Mouse (Mus musculus) forebrain, postnatal 0 days (tissue): ENCODE measurements around the gene Nptx1. TPM values are rescaled to one million over a fixed set of nuclear protein-coding genes. Genes with fewer than 3 reads are reported as not detected.

Source experiments
- ATAC-seq: fragments of 200-750 bp; cut with Nextera tagmentation; 2 replicates; pipeline ENCODE4 v1.8.0; 2017; ENCODE audit warnings: mild to moderate bottlenecking, moderate library complexity
- DNase-seq: peaks from one replicate; pipeline ENCODE4 v3.0.0-alpha.2; 2015
- H3K27ac ChIP-seq: fragments of 300-500 bp; sonication (generic); 2 replicates; pipeline ENCODE4 v1.5.1; 2014; ENCODE audit warnings: low read depth, mild to moderate bottlenecking, antibody characterized with exemption, low read length, moderate library complexity, mixed read lengths
- H3K27me3 ChIP-seq: fragments of 300-500 bp; sonication (generic); 2 replicates; pipeline ENCODE4 v1.6.1; 2014; ENCODE audit warnings: mild to moderate bottlenecking, low read length, mixed read lengths; ENCODE audit not compliant: insufficient read depth
- H3K36me3 ChIP-seq: fragments of 300-500 bp; sonication (generic); 2 replicates; pipeline ENCODE4 v1.6.1; 2014; ENCODE audit warnings: mild to moderate bottlenecking, moderate library complexity; ENCODE audit not compliant: insufficient read depth
- H3K4me1 ChIP-seq: fragments of 300-500 bp; sonication (generic); 2 replicates; pipeline ENCODE4 v1.6.1; 2014; ENCODE audit warnings: antibody characterized with exemption; ENCODE audit not compliant: insufficient read depth
- H3K4me2 ChIP-seq: fragments of 300-500 bp; sonication (generic); 2 replicates; pipeline ENCODE4 v1.6.1; 2014; ENCODE audit warnings: low read depth, mild to moderate bottlenecking, moderate library complexity
- H3K4me3 ChIP-seq: fragments of 300-500 bp; sonication (generic); 2 replicates; pipeline ENCODE4 v1.5.1; 2014; ENCODE audit warnings: low read depth, low read length, mixed read lengths
- H3K9ac ChIP-seq: fragments of 300-500 bp; sonication (generic); 2 replicates; pipeline ENCODE4 v1.6.1; 2014; ENCODE audit warnings: mild to moderate bottlenecking
- H3K9me3 ChIP-seq: fragments of 300-500 bp; sonication (generic); 2 replicates; pipeline ENCODE4 v1.6.1; 2016; ENCODE audit warnings: low read length
- CTCF ChIP-seq: sonication (generic); IDR thresholded peaks from 2 replicates; pipeline ENCODE4 v1.5.1; 2016; ENCODE audit warnings: antibody characterized with exemption, control low read depth, low read depth
- WGBS: fragments of 180-500 bp; shearing (Covaris S2); extraction: QIAGEN DNeasy Blood & Tissue Kit; methylation state at CpG from one replicate; pipeline ENCODE4 v1.1.7; 2014; 5-methylcytosine and 5-hydroxymethylcytosine counted together
- polyA plus RNA-seq: library from polyadenylated mRNA; unstranded; fragments of >200 nt; fragmentation: Nextera tagmentation; extraction: Ambion mirVana; gene quantifications from 2 replicates; pipeline ENCODE4 v1.2.1, GENCODE M21; 2015
- total RNA-seq: library from RNA; depleted of rRNA; stranded (reverse); fragments of >200 nt; gene quantifications from 2 replicates; pipeline ENCODE4 v1.2.3, GENCODE M21; 2014

Nptx1 gene
- total and polyA plus RNA-seq, 2 experiments from 2014 or later, result 6.9 to 14.2 TPM

GRCm38 (mm10) chr11:119524545-119524949, 23.0 kb downstream of the Nptx1 start:
- peaks cover 14% of the 10 kb centered on the region; the same call in 1 of the 2 replicates for H3K4me1 ChIP-seq
- H3K27me3 ChIP-seq, result no peaks in the 10 kb centered on the region
- H3K36me3 ChIP-seq, result no peaks in the 10 kb centered on the region
- peak; percentile 96 for ATAC-seq
- no peak overlapping the region for H3K27ac ChIP-seq
- peak overlapping the region; percentile 17; the same call in 1 of the 2 replicates for H3K4me3 ChIP-seq
- H3K9ac ChIP-seq, result peak overlapping the region; percentile 37; the same call in 1 of the 2 replicates
- H3K4me2 ChIP-seq, result peak overlapping the region; percentile 54
- no peaks in the 10 kb centered on the region for H3K9me3 ChIP-seq
- peak; percentile 93 for DNase-seq
- no peak for TF ChIP-seq CTCF
- WGBS, result under 1% methylated on average over 32 of the region's 33 CpGs

GRCm38 (mm10) chr11:119523392-119523791, 24.2 kb downstream of the Nptx1 start:
- Histone ChIP-seq H3K4me2 (no peak overlapping the region), H3K27ac (no peak overlapping the region), H3K9me3 (no peaks in the 10 kb centered on the region), H3K4me3 (no peak overlapping the region), H3K9ac (no peak overlapping the region), H3K36me3 (no peaks in the 10 kb centered on the region), H3K4me1 (peaks cover 5% of the 10 kb centered on the region; the same call in 1 of the 2 replicates), H3K27me3 (no peaks in the 10 kb centered on the region)
- ATAC-seq (no peak), DNase-seq (no peak)
- TF ChIP-seq CTCF, result no peak
- 77% methylated on average over 3 of the region's 3 CpGs for WGBS

- no peak overlapping the region for H3K4me3 ChIP-seq
- H3K4me2 ChIP-seq, result no peak overlapping the region
- TF ChIP-seq CTCF, result no peak
- DNase-seq (no peak), ATAC-seq (no peak)
- no peak overlapping the region for H3K9ac ChIP-seq
- no peaks in the 10 kb centered on the region for H3K27me3 ChIP-seq
- no peak overlapping the region for H3K27ac ChIP-seq
- peaks cover 5% of the 10 kb centered on the region; the same call in 1 of the 2 replicates for H3K4me1 ChIP-seq
- H3K9me3 ChIP-seq, result no peaks in the 10 kb centered on the region
- 68% methylated on average over 8 of the region's 8 CpGs for WGBS
- H3K36me3 ChIP-seq, result no peaks in the 10 kb centered on the region
These were observed 24.8 kb downstream of the Nptx1 start for GRCm38 (mm10) chr11:119522779-119523178.

GRCm38 (mm10) chr11:119521920-119522710, 25.4 kb downstream of the Nptx1 start:
- TF ChIP-seq CTCF, result no peak
- Histone ChIP-seq H3K27ac (no peak overlapping the region), H3K27me3 (no peaks in the 10 kb centered on the region), H3K9me3 (no peaks in the 10 kb centered on the region), H3K36me3 (no peaks in the 10 kb centered on the region), H3K4me3 (no peak overlapping the region), H3K9ac (no peak overlapping the region), H3K4me1 (peaks cover 5% of the 10 kb centered on the region; the same call in 1 of the 2 replicates), H3K4me2 (no peak overlapping the region)
- ATAC-seq (0 out of 2 replicates have a peak, but pooled peaks have one; percentile 30), DNase-seq (no peak)
- 81% methylated on average over 6 of the region's 6 CpGs for WGBS

GRCm38 (mm10) chr11:119520713-119521063, 26.9 kb downstream of the Nptx1 start:
- H3K27me3 ChIP-seq, result no peaks in the 10 kb centered on the region
- no peak overlapping the region for H3K4me3 ChIP-seq
- H3K4me1 ChIP-seq, result peaks cover 18% of the 10 kb centered on the region
- DNase-seq (no peak), ATAC-seq (no peak)
- H3K9me3 ChIP-seq, result no peaks in the 10 kb centered on the region
- H3K9ac ChIP-seq, result no peak overlapping the region
- no peaks in the 10 kb centered on the region for H3K36me3 ChIP-seq
- H3K4me2 ChIP-seq, result no peak overlapping the region
- no peak overlapping the region for H3K27ac ChIP-seq
- no peak for TF ChIP-seq CTCF

GRCm38 (mm10) chr11:119520005-119520712, 27.4 kb downstream of the Nptx1 start:
- TF ChIP-seq CTCF, result no peak
- no peak overlapping the region for H3K4me2 ChIP-seq
- no peaks in the 10 kb centered on the region for H3K9me3 ChIP-seq
- no peaks in the 10 kb centered on the region for H3K27me3 ChIP-seq
- no peak overlapping the region for H3K27ac ChIP-seq
- peaks cover 24% of the 10 kb centered on the region for H3K4me1 ChIP-seq
- WGBS, result 75% methylated on average over 5 of the region's 5 CpGs
- ATAC-seq (no peak), DNase-seq (no peak)
- H3K9ac ChIP-seq, result no peak overlapping the region
- no peaks in the 10 kb centered on the region for H3K36me3 ChIP-seq
- no peak overlapping the region for H3K4me3 ChIP-seq

GRCm38 (mm10) chr11:119519387-119519786, 28.2 kb downstream of the Nptx1 start:
- DNase-seq (no peak), ATAC-seq (no peak)
- Histone ChIP-seq H3K27ac (no peak overlapping the region), H3K4me1 (peaks cover 27% of the 10 kb centered on the region), H3K4me3 (no peak overlapping the region), H3K27me3 (no peaks in the 10 kb centered on the region), H3K9ac (no peak overlapping the region), H3K36me3 (no peaks in the 10 kb centered on the region), H3K9me3 (no peaks in the 10 kb centered on the region), H3K4me2 (no peak overlapping the region)
- TF ChIP-seq CTCF, result no peak
- WGBS, result 88% methylated on average over 1 of the region's 1 CpGs
